Mouse (Mus musculus) liver (tissue): ENCODE data around the gene Car5b.
A peak's percentile ranks its signal among the peaks of the same experiment; 100 is the strongest.

ENCODE experiments used
- DNase-seq: peaks from one replicate; pipeline ENCODE4 v3.0.0-alpha.2; 2020; ENCODE audit warnings: mixed read lengths

Car5b gene

GRCm38 (mm10) chrX:164027607-164028289 lies at the start of gene Car5b:
Gene Car5b, minus strand, starts transcription at chrX:164027997.
- DNase-seq, result peak; percentile 92

GRCm38 (mm10) chrX:164076040-164076775 lies 48.4 kb upstream of the Car5b start, which contains the start of gene Siah1b:
Gene Siah1b, minus strand, starts transcription at chrX:164076493.
- peak; percentile 93 for DNase-seq

- no peak for DNase-seq
Measured at GRCm38 (mm10) chrX:164068968-164069367, 41.2 kb upstream of the Car5b start.

- peak; percentile 78 for DNase-seq
Measured at GRCm38 (mm10) chrX:164066185-164066584, 38.4 kb upstream of the Car5b start.

GRCm38 (mm10) chrX:164059070-164059469 lies 31.3 kb upstream of the Car5b start:
- no peak for DNase-seq

- no peak for DNase-seq
Measured at GRCm38 (mm10) chrX:164058523-164058922, 30.7 kb upstream of the Car5b start.

- no peak for DNase-seq
Measured at GRCm38 (mm10) chrX:164055726-164056125, 27.9 kb upstream of the Car5b start.

GRCm38 (mm10) chrX:164046736-164047135 lies 18.9 kb upstream of the Car5b start:
- no peak for DNase-seq

GRCm38 (mm10) chrX:164042069-164042468 lies 14.3 kb upstream of the Car5b start:
- DNase-seq, result no peak

- DNase-seq, result no peak
Measured at GRCm38 (mm10) chrX:164038882-164039281, 11.1 kb upstream of the Car5b start.

- DNase-seq, result no peak
Measured at GRCm38 (mm10) chrX:164035931-164036330, 8.1 kb upstream of the Car5b start.

- no peak for DNase-seq
Measured at GRCm38 (mm10) chrX:164035401-164035800, 7.6 kb upstream of the Car5b start.

- no peak for DNase-seq
Measured at GRCm38 (mm10) chrX:164032526-164032925, 4.7 kb upstream of the Car5b start.

GRCm38 (mm10) chrX:164015636-164016035 lies 12.2 kb downstream of the Car5b start:
- DNase-seq, result no peak

GRCm38 (mm10) chrX:164014956-164015355 lies 12.8 kb downstream of the Car5b start:
- DNase-seq, result no peak

- no peak for DNase-seq
Measured at GRCm38 (mm10) chrX:164013318-164013717, 14.5 kb downstream of the Car5b start.

- DNase-seq, result no peak
Measured at GRCm38 (mm10) chrX:164004809-164005208, 23.0 kb downstream of the Car5b start.

GRCm38 (mm10) chrX:163999848-164000247 lies 27.9 kb downstream of the Car5b start:
- DNase-seq, result no peak

- no peak for DNase-seq
Measured at GRCm38 (mm10) chrX:163996754-163997153, 31.0 kb downstream of the Car5b start.

- no peak for DNase-seq
Measured at GRCm38 (mm10) chrX:163987718-163988374, 40.0 kb downstream of the Car5b start.

GRCm38 (mm10) chrX:163982129-163982528 lies 45.7 kb downstream of the Car5b start:
- DNase-seq, result no peak

GRCm38 (mm10) chrX:163981500-163981899 lies 46.3 kb downstream of the Car5b start:
- no peak for DNase-seq

- DNase-seq, result no peak
Measured at GRCm38 (mm10) chrX:163981092-163981491, 46.7 kb downstream of the Car5b start.

GRCm38 (mm10) chrX:163958467-163958875 lies 69.3 kb downstream of the Car5b start, which contains the start of gene Zrsr2:
Gene Zrsr2, minus strand, starts transcription at chrX:163958661.
- peak; percentile 92 for DNase-seq
